9 mouse cellular contexts compared by ENCODE assay signal in the genomic region with DNA sequence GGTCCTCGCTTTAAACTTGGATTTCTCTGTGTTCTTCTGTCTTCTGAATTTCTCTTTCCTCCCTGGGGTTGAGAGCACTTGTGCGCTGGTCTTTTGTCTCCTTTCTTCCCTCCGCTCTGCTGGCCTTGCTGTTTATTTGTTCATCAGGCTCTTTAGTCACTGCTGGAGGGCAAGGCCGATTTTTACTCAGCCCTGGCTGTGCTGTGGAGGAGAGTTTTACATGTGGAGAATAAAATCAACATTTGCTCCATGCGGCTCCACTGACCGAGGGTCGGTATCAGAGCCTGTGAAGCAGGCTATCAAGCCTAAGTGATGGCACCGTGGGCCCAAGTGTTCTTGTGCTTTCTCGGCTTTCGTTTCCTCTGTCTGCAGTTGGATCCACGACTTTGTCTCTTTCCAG. TPM values are rescaled to one million over a fixed set of nuclear protein-coding genes. Genes with fewer than 3 reads are reported as not detected.
A peak's percentile ranks its signal among the peaks of the same experiment; 100 is the strongest.
DNase-seq lines count a peak whose midpoint lies in the region; ATAC-seq and TF ChIP-seq lines count a peak whose summit lies in the region.
"Had no signal": no experiment of that assay in that cellular context is flagged by ENCODE, and none has a peak within 500 bp of the region (broad histone marks: within the 10 kb centered on the region; RNA-seq: fewer than 3 reads in every experiment).

No protein-coding gene starts in this region.

- TF ChIP-seq EP300 in lung, postnatal 0 days (IDR thresholded peaks at IDR 0.05), result no peak
- TF ChIP-seq EP300 in liver, postnatal 0 days (IDR thresholded peaks at IDR 0.05; ENCODE audit: low read depth), result no peak

- H3K27ac ChIP-seq in lung, postnatal 0 days (ENCODE audit: low read length), result no peak overlapping the region
- H3K27ac ChIP-seq in hindbrain, embryonic 15.5 days (replicated peaks), result peak overlapping the region; percentile 72
- H3K27ac ChIP-seq in neural tube, embryonic 15.5 days (replicated peaks), result peak overlapping the region; percentile 71
- H3K27ac ChIP-seq in liver, postnatal 0 days (ENCODE audit: low read depth), result no peak overlapping the region

- H3K36me3 ChIP-seq in lung, postnatal 0 days (ENCODE audit: insufficient read depth, low read length), result no peaks in the 10 kb centered on the region
- H3K36me3 ChIP-seq in hindbrain, embryonic 15.5 days, result no peaks in the 10 kb centered on the region
- H3K36me3 ChIP-seq in neural tube, embryonic 15.5 days, result no peaks in the 10 kb centered on the region
- no peaks in the 10 kb centered on the region for H3K36me3 ChIP-seq in liver, postnatal 0 days (replicated peaks; ENCODE audit: insufficient read depth, low read length)

- H3K4me2 ChIP-seq in lung, postnatal 0 days (replicated peaks; ENCODE audit: low read depth, low read length), result no peak overlapping the region
- H3K4me2 ChIP-seq in hindbrain, embryonic 15.5 days, result peak overlapping the region; percentile 42
- H3K4me2 ChIP-seq in neural tube, embryonic 15.5 days, result peak overlapping the region; percentile 42
- no peak overlapping the region for H3K4me2 ChIP-seq in liver, postnatal 0 days (ENCODE audit: low read depth, low read length)

- H3K9me3 ChIP-seq in lung, postnatal 0 days (ENCODE audit: low read length), result no peaks in the 10 kb centered on the region
- H3K9me3 ChIP-seq in hindbrain, embryonic 15.5 days, result no peaks in the 10 kb centered on the region
- H3K9me3 ChIP-seq in neural tube, embryonic 15.5 days (replicated peaks), result no peaks in the 10 kb centered on the region
- H3K9me3 ChIP-seq in liver, postnatal 0 days (ENCODE audit: low read length), result no peaks in the 10 kb centered on the region

- no peak for TF ChIP-seq CTCF in lung, postnatal 0 days (IDR thresholded peaks at IDR 0.05)
- no peak for TF ChIP-seq CTCF in liver, postnatal 0 days (IDR thresholded peaks at IDR 0.05; ENCODE audit: low read depth)

- no peak overlapping the region for H3K4me3 ChIP-seq in lung, postnatal 0 days (ENCODE audit: low read depth, low read length)
- H3K4me3 ChIP-seq in hindbrain, embryonic 15.5 days, result no peak overlapping the region
- H3K4me3 ChIP-seq in neural tube, embryonic 15.5 days (replicated peaks), result peak overlapping the region; percentile 9; the same call in 1 of the 2 replicates
- H3K4me3 ChIP-seq in liver, postnatal 0 days (ENCODE audit: low read depth, low read length), result no peak overlapping the region

- H3K27me3 ChIP-seq in lung, postnatal 0 days (replicated peaks; ENCODE audit: insufficient read depth, low read length), result no peaks in the 10 kb centered on the region
- H3K27me3 ChIP-seq in hindbrain, embryonic 15.5 days, result no peaks in the 10 kb centered on the region
- H3K27me3 ChIP-seq in neural tube, embryonic 15.5 days (replicated peaks), result no peaks in the 10 kb centered on the region
- no peaks in the 10 kb centered on the region for H3K27me3 ChIP-seq in liver, postnatal 0 days (ENCODE audit: insufficient read depth, low read length)

- ATAC-seq in lung, postnatal 0 days, result no peak
- ATAC-seq in hindbrain, embryonic 15.5 days (ENCODE audit: low FRiP score, low read depth), result peak; percentile 47; the same call in 1 of the 2 replicates
- ATAC-seq in neural tube, embryonic 15.5 days (ENCODE audit: low FRiP score), result peak; percentile 54
- no peak for ATAC-seq in liver, postnatal 0 days
- ATAC-seq: inflammation-experienced regulatory T-cells, adult 6 months had no signal

- DNase-seq in lung, postnatal 0 days (ENCODE audit: low spot score), result no peak
- no peak for DNase-seq in lung, postnatal 36 days
- DNase-seq in embryo, embryonic 11 days, result peak; percentile 43
- DNase-seq in thymus, postnatal 36 days, result no peak
- no peak for DNase-seq in ovary, postnatal 14 days (ENCODE audit: low spot score)
- DNase-seq in liver, postnatal 0 days, result no peak

- H3K4me1 ChIP-seq in lung, postnatal 0 days (ENCODE audit: insufficient read depth, low read depth, low read length), result no peaks in the 10 kb centered on the region
- H3K4me1 ChIP-seq in hindbrain, embryonic 15.5 days (replicated peaks), result peaks cover 27% of the 10 kb centered on the region
- peaks cover 25% of the 10 kb centered on the region for H3K4me1 ChIP-seq in neural tube, embryonic 15.5 days
- no peaks in the 10 kb centered on the region for H3K4me1 ChIP-seq in liver, postnatal 0 days (ENCODE audit: insufficient read depth)

- WGBS in lung, postnatal 0 days, result 45% methylated on average over 11 of the region's 11 CpGs
- WGBS in hindbrain, embryonic 15.5 days, result 20% methylated on average over 11 of the region's 11 CpGs
- WGBS in neural tube, embryonic 15.5 days, result 27% methylated on average over 11 of the region's 11 CpGs
- 68% methylated on average over 11 of the region's 11 CpGs for WGBS in liver, postnatal 0 days (ENCODE audit: insufficient replicate concordance)

- 0 out of 2 replicates have a peak overlapping the region, but pooled peaks have one; percentile 16 for H3K9ac ChIP-seq in lung, postnatal 0 days (replicated peaks; ENCODE audit: low read depth)
- peak overlapping the region; percentile 40 for H3K9ac ChIP-seq in hindbrain, embryonic 15.5 days
- H3K9ac ChIP-seq in neural tube, embryonic 15.5 days (replicated peaks), result peak overlapping the region; percentile 36; the same call in 1 of the 2 replicates
- no peak overlapping the region for H3K9ac ChIP-seq in liver, postnatal 0 days (replicated peaks)

RNA-seq across cellular contexts. Expression of a gene that starts 13.4 kb away (rescaled TPM):
- 17.6 and 18.2 TPM in 2 replicates for polyA plus RNA-seq in lung, postnatal 0 days (2015; fragmentation: Nextera tagmentation; extraction: Ambion mirVana)
- 49.5 and 52.4 TPM in 2 replicates for polyA plus RNA-seq in hindbrain, embryonic 15.5 days (2015; fragmentation: Nextera tagmentation; extraction: Ambion mirVana)
- 48.4 and 55.1 TPM in 2 replicates for polyA plus RNA-seq in neural tube, embryonic 15.5 days (2015; fragmentation: Nextera tagmentation; extraction: Ambion mirVana)
- 5.4 and 6.4 TPM in 2 replicates for polyA plus RNA-seq in liver, postnatal 0 days (2015; fragmentation: Nextera tagmentation; extraction: Ambion mirVana)

RNA-seq across cellular contexts. Expression of a gene that starts 13.5 kb away (rescaled TPM):
- polyA plus RNA-seq in lung, postnatal 0 days (2015; fragmentation: Nextera tagmentation; extraction: Ambion mirVana), result 0.11 and 0.20 TPM in 2 replicates
- polyA plus RNA-seq in hindbrain, embryonic 15.5 days (2015; fragmentation: Nextera tagmentation; extraction: Ambion mirVana), result 0.97 and 1.5 TPM in 2 replicates
- 1.00 and 2.3 TPM in 2 replicates for polyA plus RNA-seq in neural tube, embryonic 15.5 days (2015; fragmentation: Nextera tagmentation; extraction: Ambion mirVana)
- polyA plus RNA-seq in liver, postnatal 0 days (2015; fragmentation: Nextera tagmentation; extraction: Ambion mirVana), result 0.13 and 0.15 TPM in 2 replicates

Comparison
In these comparisons a context has a peak if more than half of its experiments do, and no peak if none do; other contexts are left out.
1. ATAC-seq: peak in hindbrain, embryonic 15.5 days (single experiment) and neural tube, embryonic 15.5 days (single experiment); none in lung, postnatal 0 days (single experiment) and liver, postnatal 0 days (single experiment).
2. H3K27ac ChIP-seq: peak in hindbrain, embryonic 15.5 days (single experiment) and neural tube, embryonic 15.5 days (single experiment); none in lung, postnatal 0 days (single experiment) and liver, postnatal 0 days (single experiment).
3. H3K4me2 ChIP-seq: peak in hindbrain, embryonic 15.5 days (single experiment) and neural tube, embryonic 15.5 days (single experiment); none in lung, postnatal 0 days (single experiment) and liver, postnatal 0 days (single experiment).